Mouse (Mus musculus) kidney, adult 18-20 months (tissue): ENCODE data around the gene Olfr745.

Experiments used
- DNase-seq: peaks from one replicate; pipeline ENCODE4 v3.0.0; 2021

Olfr745 gene

DNA sequence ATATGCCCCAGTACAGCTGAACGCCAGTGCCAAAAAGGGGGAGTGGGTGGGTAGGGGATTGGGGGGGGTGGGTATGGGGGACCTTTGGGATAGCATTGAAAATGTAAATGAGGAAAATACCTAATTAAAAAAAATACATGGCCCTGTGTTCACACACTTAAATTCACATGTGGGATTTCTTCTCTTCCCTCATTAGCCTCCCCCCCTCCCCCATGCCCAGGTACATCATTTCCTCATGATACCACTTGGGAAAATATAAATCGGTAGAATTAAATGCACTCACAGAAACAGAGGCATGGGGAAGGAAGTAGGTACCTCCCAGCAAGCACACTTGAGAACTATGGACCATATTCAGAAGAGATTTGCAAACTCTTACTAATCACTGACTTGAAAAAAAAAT is at the start of gene Olfr745:
TSS of gene Olfr745 (plus strand) at position 301 of the 400 bp plus-strand sequence.
- no peak for DNase-seq

DNA sequence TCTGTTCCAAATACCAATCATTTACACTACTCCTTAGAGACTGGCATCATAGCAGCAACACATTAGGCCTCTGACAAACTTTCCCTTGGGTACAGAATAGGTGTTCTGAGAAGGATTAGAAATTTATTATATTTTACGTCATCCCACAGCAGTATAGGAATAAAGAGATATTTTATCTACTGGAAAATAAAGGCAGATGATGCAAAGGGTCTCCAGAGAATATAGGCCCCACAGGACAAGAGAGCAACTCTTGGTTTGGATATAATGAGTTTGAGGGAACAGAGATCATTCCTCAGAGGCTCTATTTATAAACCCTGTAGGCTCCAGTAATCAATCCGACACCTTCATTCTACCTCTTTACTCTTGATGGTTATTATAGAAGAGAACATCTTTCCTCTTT is 24.6 kb upstream of the Olfr745 start, which contains the start of gene Olfr744:
TSS of gene Olfr744 (plus strand) at position 301 of the 400 bp plus-strand sequence.
- DNase-seq = no peak

DNA sequence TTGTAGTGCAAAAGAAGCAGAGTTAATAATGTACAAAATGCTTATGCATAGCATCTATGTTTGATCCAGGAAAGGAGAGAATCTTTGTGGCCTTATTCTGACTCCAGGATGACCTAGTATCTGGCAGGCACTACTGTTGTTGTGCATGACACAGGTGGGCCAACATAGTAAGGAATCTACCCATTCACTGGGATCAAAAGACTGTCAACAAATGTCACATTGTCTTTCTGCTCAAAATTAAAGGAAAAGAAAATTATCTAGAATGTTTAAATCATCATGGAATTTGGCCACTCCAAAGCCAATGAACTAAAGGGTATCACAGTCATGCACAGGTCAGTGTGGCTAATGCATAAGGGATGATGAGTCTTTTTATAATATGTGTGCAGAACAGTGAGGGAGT is 7.6 kb downstream of the Olfr745 start, which contains the start of gene Olfr746:
TSS of gene Olfr746 (plus strand) at position 301 of the 400 bp plus-strand sequence.
- DNase-seq = no peak

- no peak for DNase-seq
These were observed 53.9 kb downstream of the Olfr745 start, which contains the start of gene Olfr747 for GRCm38 (mm10) chr14:50693106-50693505. TSS of gene Olfr747 (minus strand) at chr14:50693206.
